Mouse (Mus musculus): ENCODE measurements around the gene Hspbap1.

DNA sequence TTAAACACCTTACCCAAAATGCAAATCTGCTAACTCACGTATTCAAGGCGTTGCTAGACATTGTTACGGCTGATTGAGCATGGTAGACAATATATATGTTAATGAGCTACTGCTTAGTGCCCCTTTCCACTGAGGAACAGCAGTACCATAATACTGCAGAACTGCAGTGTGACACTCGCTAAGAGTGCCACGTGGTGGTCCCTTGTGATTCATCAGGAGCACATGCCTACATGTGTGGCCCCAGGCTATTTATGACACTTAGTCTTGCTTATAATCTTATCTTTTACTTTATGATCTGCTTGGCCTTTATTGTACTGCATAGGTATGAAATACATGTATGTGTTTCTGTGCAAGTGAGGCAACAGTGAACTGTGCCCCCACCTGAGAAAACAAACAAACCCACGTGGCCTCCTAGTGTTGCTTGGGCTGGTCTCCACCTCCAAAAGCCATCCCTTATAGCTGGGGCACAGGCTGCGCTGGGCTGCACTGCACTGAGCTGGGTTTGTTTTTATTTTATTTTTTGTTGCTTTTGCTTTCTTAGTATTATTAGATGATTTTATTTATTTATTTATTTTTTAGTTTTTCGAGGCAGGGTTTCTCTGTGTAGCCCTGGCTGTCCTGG is 17.5 kb downstream of the Hspbap1 start:
- TF ChIP-seq CTCF (IDR thresholded peaks at IDR 0.05; ENCODE audit: low read depth) (no peak), EP300 (IDR thresholded peaks at IDR 0.05; ENCODE audit: low read depth) (no peak)
